In the genomic region with DNA sequence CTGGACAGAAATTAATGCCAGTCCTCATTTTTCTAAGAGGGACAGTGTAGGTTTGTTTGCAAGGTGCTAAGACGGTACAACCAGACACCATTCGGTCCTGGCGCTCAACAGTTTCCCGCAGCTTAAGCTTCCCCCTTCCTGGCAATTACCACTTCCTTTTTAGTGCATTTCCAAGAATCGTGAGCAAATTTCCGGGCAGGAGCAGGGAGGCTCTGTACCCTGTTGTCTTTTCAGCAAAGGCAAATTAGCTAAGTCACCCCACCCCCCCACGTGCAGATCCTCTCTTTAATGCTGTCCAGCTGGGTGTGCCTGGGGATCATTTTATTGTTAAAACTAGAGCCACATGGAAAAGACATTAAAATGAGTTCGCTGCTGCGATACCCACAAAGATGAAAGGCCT, we compare ENCODE assay signal across 8 mouse cellular contexts.
A peak's percentile ranks its signal among the peaks of the same experiment; 100 is the strongest.
DNase-seq lines count a peak whose midpoint lies in the region.

No protein-coding gene starts in this region.

- DNase-seq in embryo, embryonic 11 days, result peak; percentile 42
- DNase-seq in embryo, embryonic 10 days (ENCODE audit: low spot score), result no peak
- DNase-seq in gastrocnemius, adult 18-20 months (ENCODE audit: low spot score), result peak; percentile 42
- peak; percentile 40 for DNase-seq in kidney, postnatal 14 days
- peak; percentile 84 for DNase-seq in lung, postnatal 36 days
- DNase-seq in right cerebral cortex, postnatal 14 days, result no peak
- no peak for DNase-seq in thymus, adult 18-20 months
- DNase-seq in layer of hippocampus, adult 18-20 months (ENCODE audit: low spot score in 2 of 2), result no peak

Comparison
In these comparisons a context has a peak if more than half of its experiments do, and no peak if none do; other contexts are left out.
1. DNase-seq: peak in embryo, embryonic 11 days (single experiment), gastrocnemius, adult 18-20 months (single experiment), kidney, postnatal 14 days (single experiment) and lung, postnatal 36 days (single experiment); none in embryo, embryonic 10 days (single experiment), right cerebral cortex, postnatal 14 days (single experiment), thymus, adult 18-20 months (0 of 2) and layer of hippocampus, adult 18-20 months (0 of 2).